Mouse (Mus musculus) erythroblast, embryonic 14.5 days (primary cell): Measurements from ENCODE around the gene Habp2.

Experiments
- GATA1 ChIP-seq: IDR thresholded peaks from 2 replicates; pipeline ENCODE4 v1.6.1; 2012; ENCODE audit warnings: low read length, inconsistent platforms, mixed read lengths
- TAL1 ChIP-seq: IDR thresholded peaks from 3 replicates; pipeline ENCODE4 v1.6.1; 2012; ENCODE audit warnings: low read length, inconsistent platforms, mixed read lengths

GRCm38 (mm10) chr19:56346016-56346415 is 59.1 kb downstream of the Habp2 start:
- TF ChIP-seq TAL1: no peak
- no peak for TF ChIP-seq GATA1
